Mouse (Mus musculus) hindbrain, embryonic 13.5 days (tissue): Measurements from ENCODE around the gene Sdk1. TPM values are rescaled to one million over a fixed set of nuclear protein-coding genes. Genes with fewer than 3 reads are reported as not detected.

Experiments used
- ATAC-seq: fragments of 200-750 bp; cut with Nextera tagmentation; 2 replicates; pipeline ENCODE4 v1.8.0; 2017; ENCODE audit warnings: moderate TSS enrichment; ENCODE audit not compliant: low FRiP score
- H3K27ac ChIP-seq: fragments of 300-500 bp; sonication (generic); 2 replicates; pipeline ENCODE4 v1.5.1; 2015; ENCODE audit warnings: inconsistent platforms, mild to moderate bottlenecking, moderate library complexity
- H3K27me3 ChIP-seq: fragments of 300-500 bp; sonication (generic); 2 replicates; pipeline ENCODE4 v1.6.1; 2015; ENCODE audit warnings: mild to moderate bottlenecking, inconsistent platforms
- H3K36me3 ChIP-seq: fragments of 300-500 bp; sonication (generic); 2 replicates; pipeline ENCODE4 v1.6.1; 2015; ENCODE audit warnings: mild to moderate bottlenecking, inconsistent platforms
- H3K4me1 ChIP-seq: fragments of 300-500 bp; sonication (generic); replicated peaks from 2 replicates; pipeline ENCODE4 v1.6.1; 2015; ENCODE audit warnings: inconsistent platforms
- H3K4me2 ChIP-seq: fragments of 300-500 bp; sonication (generic); 2 replicates; pipeline ENCODE4 v1.6.1; 2015; ENCODE audit warnings: inconsistent platforms, mild to moderate bottlenecking, moderate library complexity
- H3K4me3 ChIP-seq: fragments of 300-500 bp; sonication (generic); 2 replicates; pipeline ENCODE4 v1.5.1; 2015; ENCODE audit warnings: mild to moderate bottlenecking, inconsistent platforms
- H3K9ac ChIP-seq: fragments of 300-500 bp; sonication (generic); 2 replicates; pipeline ENCODE4 v1.6.1; 2015; ENCODE audit warnings: mild to moderate bottlenecking, inconsistent platforms
- H3K9me3 ChIP-seq: fragments of 300-500 bp; sonication (generic); 2 replicates; pipeline ENCODE4 v1.6.1; 2016; ENCODE audit warnings: inconsistent platforms
- WGBS: fragments of 180-500 bp; shearing (Covaris S2); methylation state at CpG from one replicate; pipeline ENCODE4 v1.1.7; 2015; 5-methylcytosine and 5-hydroxymethylcytosine counted together
- polyA plus RNA-seq: library from polyadenylated mRNA; unstranded; fragments of >200 nt; fragmentation: Nextera tagmentation; extraction: Ambion mirVana; gene quantifications from 2 replicates; pipeline ENCODE4 v1.2.1, GENCODE M21; 2015

Gene Sdk1
- polyA plus RNA-seq, 1 experiment from 2014 or later = 1.8 TPM

GRCm38 (mm10) chr5:141362676-141363075 lies 121.4 kb downstream of the Sdk1 start:
- WGBS = 17% methylated on average over 2 of the region's 2 CpGs
- no peak overlapping the region for H3K4me3 ChIP-seq
- no peaks in the 10 kb centered on the region for H3K36me3 ChIP-seq
- 0 out of 2 replicates have a peak, but pooled peaks cover 3% of the 10 kb centered on the region for H3K27me3 ChIP-seq
- H3K9ac ChIP-seq = no peak overlapping the region
- H3K27ac ChIP-seq = no peak overlapping the region
- H3K9me3 ChIP-seq = no peaks in the 10 kb centered on the region
- H3K4me2 ChIP-seq = no peak overlapping the region
- peaks cover 14% of the 10 kb centered on the region for H3K4me1 ChIP-seq
- no peak for ATAC-seq

DNA sequence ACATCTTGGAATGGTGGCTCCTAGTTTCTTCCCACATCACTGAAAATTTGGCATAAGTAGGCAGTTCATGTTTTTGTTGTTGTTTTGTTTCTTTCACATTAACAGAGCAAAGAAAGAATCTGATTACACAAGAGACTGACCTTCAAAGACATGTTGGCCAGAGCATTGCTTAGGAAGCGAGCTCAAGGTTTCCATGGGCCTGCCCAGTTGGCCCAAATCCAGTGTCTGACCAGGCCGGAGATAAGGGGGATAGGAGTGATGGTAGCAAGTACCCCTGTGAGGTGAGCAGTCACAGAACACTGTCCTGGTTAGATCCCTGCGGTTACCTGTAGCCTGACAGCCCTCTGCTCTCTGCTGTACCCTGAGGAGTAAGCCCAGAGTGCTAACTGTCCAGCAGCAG lies 122.7 kb downstream of the Sdk1 start:
- no peak for ATAC-seq
- no peak overlapping the region for H3K4me3 ChIP-seq
- 0 out of 2 replicates have a peak, but pooled peaks cover 3% of the 10 kb centered on the region for H3K27me3 ChIP-seq
- H3K9ac ChIP-seq = no peak overlapping the region
- 91% methylated on average over 3 of the region's 3 CpGs for WGBS
- no peaks in the 10 kb centered on the region for H3K9me3 ChIP-seq
- H3K4me2 ChIP-seq = no peak overlapping the region
- H3K36me3 ChIP-seq = no peaks in the 10 kb centered on the region
- H3K27ac ChIP-seq = no peak overlapping the region
- H3K4me1 ChIP-seq = peaks cover 17% of the 10 kb centered on the region

GRCm38 (mm10) chr5:141368567-141368966 lies 127.3 kb downstream of the Sdk1 start:
- Histone ChIP-seq H3K27me3 (0 out of 2 replicates have a peak, but pooled peaks cover 3% of the 10 kb centered on the region), H3K4me1 (peaks cover 15% of the 10 kb centered on the region; the same call in 1 of the 2 replicates), H3K9me3 (no peaks in the 10 kb centered on the region), H3K4me3 (no peak overlapping the region), H3K36me3 (no peaks in the 10 kb centered on the region), H3K27ac (no peak overlapping the region), H3K4me2 (no peak overlapping the region), H3K9ac (no peak overlapping the region)
- 54% methylated on average over 4 of the region's 4 CpGs for WGBS
- no peak for ATAC-seq

GRCm38 (mm10) chr5:141374797-141375196 lies 133.5 kb downstream of the Sdk1 start:
- Histone ChIP-seq H3K9ac (no peak overlapping the region), H3K27me3 (no peaks in the 10 kb centered on the region), H3K4me1 (peaks cover 9% of the 10 kb centered on the region), H3K9me3 (no peaks in the 10 kb centered on the region), H3K4me3 (no peak overlapping the region), H3K4me2 (no peak overlapping the region), H3K36me3 (no peaks in the 10 kb centered on the region), H3K27ac (no peak overlapping the region)
- 60% methylated on average over 2 of the region's 2 CpGs for WGBS
- no peak for ATAC-seq

- H3K27ac ChIP-seq = peak overlapping the region; percentile 49; the same call in 1 of the 2 replicates
- ATAC-seq = peak; percentile 61; the same call in 1 of the 2 replicates
- no peak overlapping the region for H3K4me3 ChIP-seq
- H3K4me1 ChIP-seq = peaks cover 17% of the 10 kb centered on the region
- H3K9me3 ChIP-seq = no peaks in the 10 kb centered on the region
- H3K27me3 ChIP-seq = no peaks in the 10 kb centered on the region
- peak overlapping the region; percentile 10; the same call in 1 of the 2 replicates for H3K9ac ChIP-seq
- H3K4me2 ChIP-seq = no peak overlapping the region
- WGBS = 41% methylated on average over 9 of the region's 9 CpGs
- no peaks in the 10 kb centered on the region for H3K36me3 ChIP-seq
Observed at GRCm38 (mm10) chr5:141379836-141380773, 138.8 kb downstream of the Sdk1 start.

DNA sequence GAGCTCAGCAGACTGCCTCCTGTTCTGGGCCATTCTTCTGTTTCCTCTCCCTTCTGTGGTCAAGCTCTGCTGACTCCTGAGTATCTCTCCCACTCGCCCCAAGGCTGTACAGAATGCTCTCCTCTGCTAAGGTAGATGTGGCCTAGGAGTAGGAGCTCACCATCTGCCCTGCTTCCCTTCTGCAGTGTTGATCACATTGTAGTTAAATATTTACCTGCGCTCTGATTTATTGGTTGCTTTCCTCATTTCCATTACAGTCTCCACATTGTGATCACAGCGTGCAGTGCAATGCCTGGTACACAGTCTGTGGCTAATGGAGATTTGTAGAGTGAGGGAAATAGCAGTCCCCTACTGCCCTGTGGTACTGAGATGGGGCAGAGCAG lies 139.5 kb downstream of the Sdk1 start:
- WGBS = 49% methylated on average over 3 of the region's 3 CpGs
- H3K4me3 ChIP-seq = no peak overlapping the region
- peaks cover 16% of the 10 kb centered on the region for H3K4me1 ChIP-seq
- H3K27me3 ChIP-seq = no peaks in the 10 kb centered on the region
- H3K9ac ChIP-seq = peak overlapping the region; percentile 10; the same call in 1 of the 2 replicates
- H3K4me2 ChIP-seq = no peak overlapping the region
- H3K36me3 ChIP-seq = no peaks in the 10 kb centered on the region
- peak overlapping the region; percentile 49; the same call in 1 of the 2 replicates for H3K27ac ChIP-seq
- ATAC-seq = peak; percentile 28; the same call in 1 of the 2 replicates
- no peaks in the 10 kb centered on the region for H3K9me3 ChIP-seq

- H3K4me2 ChIP-seq = no peak overlapping the region
- WGBS = 89% methylated on average over 7 of the region's 7 CpGs
- H3K36me3 ChIP-seq = no peaks in the 10 kb centered on the region
- no peak overlapping the region for H3K9ac ChIP-seq
- H3K4me1 ChIP-seq = peaks cover 16% of the 10 kb centered on the region
- ATAC-seq = no peak
- H3K9me3 ChIP-seq = no peaks in the 10 kb centered on the region
- no peaks in the 10 kb centered on the region for H3K27me3 ChIP-seq
- H3K27ac ChIP-seq = no peak overlapping the region
- H3K4me3 ChIP-seq = no peak overlapping the region
Observed at GRCm38 (mm10) chr5:141381581-141381980, 140.3 kb downstream of the Sdk1 start.

GRCm38 (mm10) chr5:141382246-141382835 lies 141.1 kb downstream of the Sdk1 start:
- peaks cover 16% of the 10 kb centered on the region for H3K4me1 ChIP-seq
- WGBS = 87% methylated on average over 5 of the region's 5 CpGs
- H3K9me3 ChIP-seq = no peaks in the 10 kb centered on the region
- H3K27me3 ChIP-seq = no peaks in the 10 kb centered on the region
- no peak overlapping the region for H3K9ac ChIP-seq
- H3K36me3 ChIP-seq = no peaks in the 10 kb centered on the region
- no peak overlapping the region for H3K4me3 ChIP-seq
- no peak overlapping the region for H3K27ac ChIP-seq
- ATAC-seq = no peak
- H3K4me2 ChIP-seq = no peak overlapping the region

GRCm38 (mm10) chr5:141388451-141388850 lies 147.2 kb downstream of the Sdk1 start:
- no peak for ATAC-seq
- 0 out of 2 replicates have a peak, but pooled peaks cover 3% of the 10 kb centered on the region for H3K4me1 ChIP-seq
- no peaks in the 10 kb centered on the region for H3K36me3 ChIP-seq
- H3K9ac ChIP-seq = no peak overlapping the region
- H3K4me3 ChIP-seq = no peak overlapping the region
- H3K27me3 ChIP-seq = no peaks in the 10 kb centered on the region
- WGBS = 14% methylated on average over 2 of the region's 2 CpGs
- no peaks in the 10 kb centered on the region for H3K9me3 ChIP-seq
- H3K27ac ChIP-seq = no peak overlapping the region
- no peak overlapping the region for H3K4me2 ChIP-seq

- ATAC-seq = no peak
Observed at GRCm38 (mm10) chr5:141390541-141390940, 149.3 kb downstream of the Sdk1 start.

GRCm38 (mm10) chr5:141391153-141391552 lies 149.9 kb downstream of the Sdk1 start:
- Histone ChIP-seq H3K4me1 (0 out of 2 replicates have a peak, but pooled peaks cover 3% of the 10 kb centered on the region), H3K4me3 (no peak overlapping the region), H3K27ac (no peak overlapping the region), H3K4me2 (no peak overlapping the region), H3K36me3 (no peaks in the 10 kb centered on the region), H3K27me3 (no peaks in the 10 kb centered on the region), H3K9me3 (no peaks in the 10 kb centered on the region), H3K9ac (no peak overlapping the region)
- no peak for ATAC-seq
- WGBS = 82% methylated on average over 5 of the region's 5 CpGs

More at GRCm38 (mm10) chr5:141390541-141390940, 149.3 kb downstream of the Sdk1 start:
- 86% methylated on average over 4 of the region's 4 CpGs for WGBS
- Histone ChIP-seq H3K27me3 (no peaks in the 10 kb centered on the region), H3K27ac (no peak overlapping the region), H3K9me3 (no peaks in the 10 kb centered on the region), H3K9ac (no peak overlapping the region), H3K4me1 (0 out of 2 replicates have a peak, but pooled peaks cover 3% of the 10 kb centered on the region), H3K36me3 (no peaks in the 10 kb centered on the region), H3K4me2 (no peak overlapping the region), H3K4me3 (no peak overlapping the region)

DNA sequence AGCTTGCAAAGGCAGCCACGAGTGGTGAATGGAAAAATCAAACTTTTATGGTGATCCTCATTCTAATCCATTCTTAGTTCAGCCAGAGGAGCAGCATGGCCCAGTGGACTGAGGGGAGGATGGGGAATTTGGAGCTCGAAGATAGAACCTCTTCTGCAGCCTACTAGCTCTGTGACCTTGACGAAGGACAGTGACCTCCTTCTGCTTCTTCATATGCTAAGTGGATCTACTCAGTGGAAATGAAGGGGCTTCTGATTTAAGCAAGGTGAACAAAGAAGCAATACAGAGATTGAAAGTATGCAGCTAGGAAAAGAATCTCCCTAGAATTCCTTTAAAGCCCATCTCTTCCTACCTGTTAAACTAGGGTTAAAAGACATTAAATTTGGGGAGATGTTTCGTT lies 152.6 kb downstream of the Sdk1 start:
- Histone ChIP-seq H3K4me1 (no peaks in the 10 kb centered on the region), H3K27ac (no peak overlapping the region), H3K9ac (no peak overlapping the region), H3K4me3 (no peak overlapping the region), H3K4me2 (no peak overlapping the region), H3K27me3 (no peaks in the 10 kb centered on the region), H3K9me3 (no peaks in the 10 kb centered on the region), H3K36me3 (no peaks in the 10 kb centered on the region)
- ATAC-seq = no peak
- WGBS = 84% methylated on average over 4 of the region's 4 CpGs
